Comparison of ENCODE assay signal across 7 mouse cellular contexts in genomic region chr19:3324931-3325711, GRCm38 (mm10). TPM values are rescaled to one million over a fixed set of nuclear protein-coding genes. Genes with fewer than 3 reads are reported as not detected.
A peak's percentile ranks its signal among the peaks of the same experiment; 100 is the strongest.
DNase-seq lines count a peak whose midpoint lies in the region; ATAC-seq and TF ChIP-seq lines count a peak whose summit lies in the region.

No protein-coding gene starts in this region.

- H3K9ac ChIP-seq in intestine, postnatal 0 days (ENCODE audit: low read depth, low read length) = peak overlapping the region; percentile 86
- H3K9ac ChIP-seq in limb, embryonic 12.5 days (replicated peaks) = peak overlapping the region; percentile 54
- peak overlapping the region; percentile 52 for H3K9ac ChIP-seq in midbrain, embryonic 14.5 days (replicated peaks; ENCODE audit: low read length)

- ATAC-seq in intestine, postnatal 0 days = peak; percentile 77
- peak; percentile 60; the same call in 1 of the 2 replicates for ATAC-seq in limb, embryonic 12.5 days (ENCODE audit: insufficient number of reproducible peaks, insufficient read depth, low FRiP score, low TSS enrichment, low read depth)
- ATAC-seq in midbrain, embryonic 14.5 days (ENCODE audit: low FRiP score, low TSS enrichment) = peak; percentile 81

- H3K9me3 ChIP-seq in intestine, postnatal 0 days (ENCODE audit: control insufficient read depth) = no peaks in the 10 kb centered on the region
- H3K9me3 ChIP-seq in limb, embryonic 12.5 days = no peaks in the 10 kb centered on the region
- no peaks in the 10 kb centered on the region for H3K9me3 ChIP-seq in midbrain, embryonic 14.5 days (ENCODE audit: control insufficient read depth, low read length)

- H3K4me1 ChIP-seq in intestine, postnatal 0 days (replicated peaks; ENCODE audit: control insufficient read depth, insufficient read depth, low read length) = peaks cover 29% of the 10 kb centered on the region
- H3K4me1 ChIP-seq in limb, embryonic 12.5 days (replicated peaks) = peaks cover 37% of the 10 kb centered on the region
- H3K4me1 ChIP-seq in midbrain, embryonic 14.5 days (ENCODE audit: control insufficient read depth, insufficient read depth, low read length) = peaks cover 27% of the 10 kb centered on the region

- H3K27me3 ChIP-seq in intestine, postnatal 0 days (replicated peaks; ENCODE audit: control insufficient read depth, insufficient read depth, low read length) = no peaks in the 10 kb centered on the region
- peaks cover 24% of the 10 kb centered on the region for H3K27me3 ChIP-seq in limb, embryonic 12.5 days
- H3K27me3 ChIP-seq in midbrain, embryonic 14.5 days (ENCODE audit: control insufficient read depth, insufficient read depth, low read length) = peaks cover 31% of the 10 kb centered on the region

- peak overlapping the region; percentile 94 for H3K4me2 ChIP-seq in intestine, postnatal 0 days (replicated peaks; ENCODE audit: low read depth)
- H3K4me2 ChIP-seq in limb, embryonic 12.5 days = peak overlapping the region; percentile 96
- H3K4me2 ChIP-seq in midbrain, embryonic 14.5 days (ENCODE audit: low read length) = peak overlapping the region; percentile 85

- under 1% methylated on average over 59 of the region's 59 CpGs for WGBS in intestine, postnatal 0 days
- WGBS in limb, embryonic 12.5 days = under 1% methylated on average over 59 of the region's 59 CpGs
- under 1% methylated on average over 59 of the region's 59 CpGs for WGBS in midbrain, embryonic 14.5 days

- no peak for TF ChIP-seq CTCF in intestine, postnatal 0 days (IDR thresholded peaks at IDR 0.05; ENCODE audit: low read depth)

- peak overlapping the region; percentile 83 for H3K4me3 ChIP-seq in intestine, postnatal 0 days (ENCODE audit: low read depth, low read length)
- peak overlapping the region; percentile 60 for H3K4me3 ChIP-seq in limb, embryonic 12.5 days (replicated peaks)
- peak overlapping the region; percentile 50 for H3K4me3 ChIP-seq in midbrain, embryonic 14.5 days (replicated peaks; ENCODE audit: low read depth, low read length)

- peak; percentile 92 for DNase-seq in adrenal gland, adult 8-10 months
- peak; percentile 90 for DNase-seq in embryo, embryonic 11.5 days (ENCODE audit: low read depth, low spot score)
- DNase-seq in gastrocnemius, postnatal 4 days (ENCODE audit: low spot score in 2 of 2) = peak; percentile 85 to 94
- peak; percentile 93 for DNase-seq in midbrain, embryonic 14.5 days
- peak; percentile 94 to 95 for DNase-seq in spleen, adult 18-20 months

- H3K27ac ChIP-seq in intestine, postnatal 0 days (ENCODE audit: low read depth, low read length) = peak overlapping the region; percentile 92
- H3K27ac ChIP-seq in limb, embryonic 12.5 days = peak overlapping the region; percentile 84
- peak overlapping the region; percentile 85 for H3K27ac ChIP-seq in midbrain, embryonic 14.5 days (replicated peaks; ENCODE audit: low read depth, low read length)

- no peaks in the 10 kb centered on the region for H3K36me3 ChIP-seq in intestine, postnatal 0 days (ENCODE audit: control insufficient read depth, insufficient read depth)
- H3K36me3 ChIP-seq in limb, embryonic 12.5 days = no peaks in the 10 kb centered on the region
- no peaks in the 10 kb centered on the region for H3K36me3 ChIP-seq in midbrain, embryonic 14.5 days (ENCODE audit: control insufficient read depth, insufficient read depth, low read length)

RNA-seq across cellular contexts. Expression of gene Cpt1a, which starts 3.0 kb away (rescaled TPM):
- 100 to 1,000 TPM; 255 to 425 (median 320) TPM for total RNA-seq in adrenal gland, adult 8-10 months (2022)
- total RNA-seq in gastrocnemius, postnatal 4 days (2021) = 10 to 100 TPM; 52.0 to 67.5 TPM
- polyA plus RNA-seq in intestine, postnatal 0 days (2015; fragmentation: Nextera tagmentation; extraction: Ambion mirVana) = 104 and 105 TPM in 2 replicates
- polyA plus RNA-seq in limb, embryonic 12.5 days (2016; fragmentation: Nextera tagmentation; extraction: Ambion mirVana) = 12.1 and 12.8 TPM in 2 replicates
- polyA plus RNA-seq in midbrain, embryonic 14.5 days (2014; fragmentation: Nextera tagmentation; extraction: Ambion mirVana) = 9.3 and 19.2 TPM in 2 replicates

RNA-seq across cellular contexts. Expression of gene Ighmbp2, which starts 42.3 kb away (rescaled TPM):
- 10 to 100 TPM in 1 of 4 experiments, 1 to 10 TPM in 3; 9.5 to 11.7 (median 9.6) TPM for total RNA-seq in adrenal gland, adult 8-10 months (2022)
- 1 to 10 TPM; 5.9 to 6.1 TPM for total RNA-seq in gastrocnemius, postnatal 4 days (2021)
- polyA plus RNA-seq in intestine, postnatal 0 days (2015; fragmentation: Nextera tagmentation; extraction: Ambion mirVana) = 3.2 and 3.7 TPM in 2 replicates
- polyA plus RNA-seq in limb, embryonic 12.5 days (2016; fragmentation: Nextera tagmentation; extraction: Ambion mirVana) = 14.6 and 15.3 TPM in 2 replicates
- polyA plus RNA-seq in midbrain, embryonic 14.5 days (2014; fragmentation: Nextera tagmentation; extraction: Ambion mirVana) = 8.5 and 9.9 TPM in 2 replicates

RNA-seq across cellular contexts. Expression of gene Mrpl21, which starts 42.4 kb away (rescaled TPM):
- 10 to 100 TPM; 57.7 to 66.9 (median 65.7) TPM for total RNA-seq in adrenal gland, adult 8-10 months (2022)
- 10 to 100 TPM; 63.7 to 67.5 TPM for total RNA-seq in gastrocnemius, postnatal 4 days (2021)
- 69.1 and 75.1 TPM in 2 replicates for polyA plus RNA-seq in intestine, postnatal 0 days (2015; fragmentation: Nextera tagmentation; extraction: Ambion mirVana)
- 132 and 139 TPM in 2 replicates for polyA plus RNA-seq in limb, embryonic 12.5 days (2016; fragmentation: Nextera tagmentation; extraction: Ambion mirVana)
- 96.2 and 119 TPM in 2 replicates for polyA plus RNA-seq in midbrain, embryonic 14.5 days (2014; fragmentation: Nextera tagmentation; extraction: Ambion mirVana)

Comparison
In these comparisons a context has a peak if more than half of its experiments do, and no peak if none do; other contexts are left out.
1. Peak in every context shown above with its lines: DNase-seq, ATAC-seq, H3K4me3 ChIP-seq and H3K27ac ChIP-seq.